Mouse (Mus musculus) heart, adult 2 months (tissue): ENCODE measurements around the gene Dnajc5g.

ENCODE experiments used
- CTCF ChIP-seq: fragments of 200-600 bp; IDR thresholded peaks from 2 replicates; pipeline ENCODE4 v1.8.1; 2022; ENCODE audit warnings: antibody characterized with exemption, mild to moderate bottlenecking, moderate library complexity
- POLR2A ChIP-seq: fragments of 200-500 bp; IDR thresholded peaks from 2 replicates; pipeline ENCODE4 v1.6.1; 2011; ENCODE audit warnings: mild to moderate bottlenecking, low read depth, low read length, control low read depth; ENCODE audit not compliant: insufficient read depth

DNA sequence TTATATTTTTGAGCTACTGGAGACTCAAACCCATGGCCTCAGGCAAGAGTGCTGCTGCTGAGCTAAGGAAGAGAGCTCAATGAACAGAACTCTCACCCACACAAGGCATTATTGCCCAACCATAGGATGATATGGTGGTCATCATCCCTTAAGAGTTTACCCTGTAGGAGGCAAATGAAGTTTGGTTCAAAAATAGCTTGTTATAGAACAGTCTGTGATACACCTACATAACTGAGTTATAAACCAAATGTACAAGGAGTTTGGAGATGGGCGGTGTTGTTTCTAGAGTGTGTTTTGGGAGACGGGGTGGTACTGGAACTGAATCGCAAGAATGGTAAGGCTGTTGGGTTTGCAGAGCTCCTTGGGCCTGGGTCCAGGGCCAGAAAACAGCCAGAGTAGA lies 36.3 kb upstream of the Dnajc5g start:
- TF ChIP-seq CTCF (no peak), POLR2A (no peak)
